Mouse (Mus musculus) megakaryocyte, embryonic 14.5 days (primary cell): ENCODE results near the gene Limk2.

Experiments
- FLI1 ChIP-seq: IDR thresholded peaks from 2 replicates; pipeline ENCODE4 v1.6.1; 2012; ENCODE audit warnings: low read length, inconsistent platforms, mixed read lengths
- GATA1 ChIP-seq: IDR thresholded peaks from 3 replicates; pipeline ENCODE4 v1.6.1; 2012; ENCODE audit warnings: mixed read lengths, low read length, inconsistent platforms, borderline replicate concordance

DNA sequence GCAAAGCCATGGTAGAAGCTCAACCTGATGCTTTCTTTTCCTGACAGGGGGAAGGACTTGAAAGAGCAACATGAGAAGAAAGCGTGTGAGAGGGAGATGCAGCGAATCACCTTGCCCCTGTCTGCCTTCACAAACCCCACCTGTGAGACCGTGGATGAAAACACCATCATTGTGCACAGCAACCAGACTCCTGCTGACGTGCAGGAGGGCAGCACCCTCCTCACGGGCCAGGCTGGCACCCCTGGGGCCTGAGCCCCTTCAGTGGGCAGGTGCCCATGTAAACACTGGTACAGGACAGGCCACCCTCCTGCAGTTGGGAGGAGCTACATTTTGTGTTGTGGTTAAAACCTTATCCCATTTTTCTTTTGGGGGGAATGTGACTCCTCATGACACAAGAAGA, 67.5 kb downstream of the Limk2 start:
- TF ChIP-seq GATA1, result no peak
- TF ChIP-seq FLI1, result no peak
